Comparison of ENCODE assay signal across 13 mouse cellular contexts in the genomic region with DNA sequence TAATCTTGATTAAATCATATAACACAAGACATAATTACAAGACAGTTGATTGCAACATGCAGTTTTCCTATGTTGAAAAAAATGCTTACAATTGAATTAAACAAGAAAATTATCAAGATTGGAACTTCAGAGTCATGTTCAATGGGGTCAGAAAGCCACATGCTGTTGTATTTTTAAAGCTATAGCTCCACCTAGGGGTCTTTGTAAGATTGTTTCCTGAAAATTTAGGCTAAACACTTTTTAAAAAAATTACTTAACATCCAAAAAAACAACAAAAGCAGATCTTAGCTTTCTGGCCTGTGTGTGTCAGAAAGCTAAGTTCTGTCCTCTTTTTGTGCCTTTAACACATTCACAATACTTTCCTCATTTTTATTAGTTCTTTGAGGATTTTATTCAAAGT. TPM values are rescaled to one million over a fixed set of nuclear protein-coding genes. Genes with fewer than 3 reads are reported as not detected.
A peak's percentile ranks its signal among the peaks of the same experiment; 100 is the strongest.
DNase-seq lines count a peak whose midpoint lies in the region; ATAC-seq and TF ChIP-seq lines count a peak whose summit lies in the region.
"Had no signal": no experiment of that assay in that cellular context is flagged by ENCODE, and none has a peak within 500 bp of the region (broad histone marks: within the 10 kb centered on the region; RNA-seq: fewer than 3 reads in every experiment).

No protein-coding gene starts in this region.

- intact Hi-C loops in heart, postnatal 14 days (cut with DNase I): loop anchor here (1.0 to 5.0 kb wide), 3 partner anchors 129 to 341 kb away; no protein-coding TSS in a partner anchor

- H3K27ac ChIP-seq in heart, postnatal 0 days (ENCODE audit: low read depth): no peak overlapping the region

- no peak for ATAC-seq in heart, postnatal 0 days (ENCODE audit: insufficient read depth, low read depth)

- H3K4me3 ChIP-seq in heart, postnatal 0 days (ENCODE audit: low read depth, low read length): no peak overlapping the region

- no peaks in the 10 kb centered on the region for H3K9me3 ChIP-seq in heart, postnatal 0 days (replicated peaks; ENCODE audit: control insufficient read depth, low read length)

- DNase-seq in heart, postnatal 0 days (ENCODE audit: low spot score): peak; percentile 79
- DNase-seq in heart, postnatal 14 days: no peak
- DNase-seq in thymus, postnatal 0 days (ENCODE audit: low spot score): peak; percentile 62
- DNase-seq in thymus, postnatal 36 days: no peak
- peak; percentile 26 for DNase-seq in fibroblast of lung, adult 2 months (ENCODE audit: low read depth)
- no peak for DNase-seq in spleen, postnatal 4 days (ENCODE audit: low spot score in 2 of 2)
- no peak for DNase-seq in frontal cortex, postnatal 36 days (ENCODE audit: low spot score in 2 of 2)
- no peak for DNase-seq in kidney, adult 18-20 months
- DNase-seq: cerebellum, postnatal 25 days; heart, adult 11 months; kidney, postnatal 14 days; thymus, postnatal 4 days had no signal

- no peaks in the 10 kb centered on the region for H3K4me1 ChIP-seq in heart, postnatal 0 days (ENCODE audit: control insufficient read depth, insufficient read depth)

- no peak for TF ChIP-seq EP300 in heart, postnatal 0 days (IDR thresholded peaks at IDR 0.05; ENCODE audit: low read depth)

- no peak overlapping the region for H3K9ac ChIP-seq in heart, postnatal 0 days (replicated peaks; ENCODE audit: low read depth, low read length)

- no peaks in the 10 kb centered on the region for H3K36me3 ChIP-seq in heart, postnatal 0 days (replicated peaks; ENCODE audit: control insufficient read depth, insufficient read depth, low read length)

- H3K4me2 ChIP-seq in heart, postnatal 0 days (ENCODE audit: low read depth, low read length): no peak overlapping the region

- no peaks in the 10 kb centered on the region for H3K27me3 ChIP-seq in heart, postnatal 0 days (ENCODE audit: control insufficient read depth, insufficient read depth, low read length)

- peak; percentile 42 for TF ChIP-seq CTCF in heart, postnatal 0 days (IDR thresholded peaks at IDR 0.05; ENCODE audit: low read depth)

RNA-seq across cellular contexts. Expression of a gene that starts 3.0 kb away (rescaled TPM):
- 0.31 TPM in 1 of 2 replicates, not detected in the other for total RNA-seq in heart, postnatal 0 days (2014; rRNA removed; ENCODE audit: low replicate concordance)
- not detected in 2 replicates for polyA plus RNA-seq in heart, postnatal 0 days (2015; fragmentation: Nextera tagmentation; extraction: Ambion mirVana)
- under 1 TPM; 0.24 to 0.50 TPM for total RNA-seq in heart, postnatal 14 days (2021)
- polyA plus RNA-seq in thymus, postnatal 0 days (2015; fragmentation: Nextera tagmentation; extraction: Ambion mirVana): 0.12 TPM in 1 of 2 replicates, not detected in the other
- polyA plus RNA-seq: liver, embryonic 16.5 days had no signal

RNA-seq across cellular contexts. Expression of a gene that starts 30.8 kb away (rescaled TPM):
- 0.11 and 4.8 TPM in 2 replicates for total RNA-seq in heart, postnatal 0 days (2014; rRNA removed; ENCODE audit: low replicate concordance)
- 1.9 and 2.5 TPM in 2 replicates for polyA plus RNA-seq in heart, postnatal 0 days (2015; fragmentation: Nextera tagmentation; extraction: Ambion mirVana)
- total RNA-seq in heart, postnatal 14 days (2021): under 1 TPM; 0.51 to 0.79 TPM
- 9.7 and 12.1 TPM in 2 replicates for polyA plus RNA-seq in thymus, postnatal 0 days (2015; fragmentation: Nextera tagmentation; extraction: Ambion mirVana)

Comparison
In these comparisons a context has a peak if more than half of its experiments do, and no peak if none do; other contexts are left out.
1. DNase-seq: peak in heart, postnatal 0 days (single experiment), thymus, postnatal 0 days (single experiment) and fibroblast of lung, adult 2 months (single experiment); none in heart, postnatal 14 days (0 of 2), thymus, postnatal 36 days (0 of 2), spleen, postnatal 4 days (0 of 2), frontal cortex, postnatal 36 days (0 of 2) and kidney, adult 18-20 months (single experiment).